Comparison of ENCODE assay signal across 8 mouse cellular contexts in genomic region chr7:109083113-109083812, GRCm38 (mm10). TPM values are rescaled to one million over a fixed set of nuclear protein-coding genes. Genes with fewer than 3 reads are reported as not detected.
DNase-seq lines count a peak whose midpoint lies in the region; ATAC-seq and TF ChIP-seq lines count a peak whose summit lies in the region.

Gene Ric3 (minus strand): TSS chr7:109083331.

- H3K27me3 ChIP-seq in E14TG2a.4 (ENCODE audit: insufficient read depth, low read length) = peaks cover 9% of the 10 kb centered on the region
- peaks cover 33% of the 10 kb centered on the region for H3K27me3 ChIP-seq in heart, embryonic 13.5 days (replicated peaks)
- peaks cover 18% of the 10 kb centered on the region for H3K27me3 ChIP-seq in kidney, embryonic 16.5 days (ENCODE audit: insufficient read depth, low read length)
- H3K27me3 ChIP-seq in limb, embryonic 13.5 days = peaks cover 36% of the 10 kb centered on the region

- H3K4me1 ChIP-seq in E14TG2a.4 (replicated peaks; ENCODE audit: low read depth, low read length) = peaks cover 11% of the 10 kb centered on the region
- no peaks in the 10 kb centered on the region for H3K4me1 ChIP-seq in embryonic fibroblast, embryonic 13.5 days (ENCODE audit: control insufficient read depth, insufficient read depth, low read length)
- peaks cover 6% of the 10 kb centered on the region; the same call in 1 of the 2 replicates for H3K4me1 ChIP-seq in heart, embryonic 13.5 days
- no peaks in the 10 kb centered on the region for H3K4me1 ChIP-seq in kidney, embryonic 16.5 days (ENCODE audit: insufficient read depth, low read length)
- H3K4me1 ChIP-seq in limb, embryonic 13.5 days = peaks cover 6% of the 10 kb centered on the region; the same call in 1 of the 2 replicates

- peak within 1 kb of the TSS; percentile 72 for H3K4me2 ChIP-seq in heart, embryonic 13.5 days
- peak within 1 kb of the TSS; percentile 58 for H3K4me2 ChIP-seq in kidney, embryonic 16.5 days (replicated peaks; ENCODE audit: low read depth, low read length)
- H3K4me2 ChIP-seq in limb, embryonic 13.5 days (replicated peaks) = peak within 1 kb of the TSS; percentile 73

- ATAC-seq in heart, embryonic 13.5 days (ENCODE audit: extremely low read depth, insufficient number of reproducible peaks, low FRiP score, low TSS enrichment) = no peak; the same call in 1 of the 2 replicates
- no peak for ATAC-seq in kidney, embryonic 16.5 days (ENCODE audit: low FRiP score, low TSS enrichment)
- ATAC-seq in limb, embryonic 13.5 days (ENCODE audit: low FRiP score, low read depth) = peak; percentile 48; the same call in 1 of the 2 replicates

- WGBS in heart, embryonic 13.5 days = 4% methylated on average over 50 of the region's 50 CpGs
- 4% methylated on average over 50 of the region's 50 CpGs for WGBS in kidney, embryonic 16.5 days
- 5% methylated on average over 49 of the region's 50 CpGs for WGBS in limb, embryonic 13.5 days

- no peak within 1 kb of the TSS for H3K27ac ChIP-seq in embryonic fibroblast, embryonic 13.5 days (ENCODE audit: insufficient read depth, low read length)
- H3K27ac ChIP-seq in heart, embryonic 13.5 days (replicated peaks) = no peak within 1 kb of the TSS
- H3K27ac ChIP-seq in kidney, embryonic 16.5 days (ENCODE audit: low read length) = no peak within 1 kb of the TSS
- no peak within 1 kb of the TSS for H3K27ac ChIP-seq in limb, embryonic 13.5 days

- no peaks in the 10 kb centered on the region for H3K9me3 ChIP-seq in E14TG2a.4 (ENCODE audit: low read length)
- H3K9me3 ChIP-seq in heart, embryonic 13.5 days = no peaks in the 10 kb centered on the region
- no peaks in the 10 kb centered on the region for H3K9me3 ChIP-seq in kidney, embryonic 16.5 days (ENCODE audit: low read length)
- no peaks in the 10 kb centered on the region for H3K9me3 ChIP-seq in limb, embryonic 13.5 days

- TF ChIP-seq POLR2A in embryonic fibroblast, embryonic 13.5 days (IDR thresholded peaks at IDR 0.05; ENCODE audit: low read depth, low read length) = no peak

- no peaks in the 10 kb centered on the region for H3K36me3 ChIP-seq in E14TG2a.4 (ENCODE audit: insufficient read depth, low read length)
- H3K36me3 ChIP-seq in heart, embryonic 13.5 days = no peaks in the 10 kb centered on the region
- no peaks in the 10 kb centered on the region for H3K36me3 ChIP-seq in kidney, embryonic 16.5 days (ENCODE audit: insufficient read depth, low read length)
- no peaks in the 10 kb centered on the region for H3K36me3 ChIP-seq in limb, embryonic 13.5 days

- no peak within 1 kb of the TSS for H3K9ac ChIP-seq in heart, embryonic 13.5 days
- no peak within 1 kb of the TSS for H3K9ac ChIP-seq in kidney, embryonic 16.5 days (replicated peaks; ENCODE audit: low read length)
- H3K9ac ChIP-seq in limb, embryonic 13.5 days = peak within 1 kb of the TSS; percentile 45; the same call in 1 of the 2 replicates

- H3K4me3 ChIP-seq in E14TG2a.4 (replicated peaks; ENCODE audit: low read length) = peak within 1 kb of the TSS; percentile 87
- H3K4me3 ChIP-seq in embryonic fibroblast, embryonic 13.5 days (ENCODE audit: insufficient read depth, low read length) = peak within 1 kb of the TSS; percentile 23
- H3K4me3 ChIP-seq in heart, embryonic 13.5 days = peak within 1 kb of the TSS; percentile 51
- peak within 1 kb of the TSS; percentile 46 for H3K4me3 ChIP-seq in kidney, embryonic 16.5 days (ENCODE audit: low read length)
- H3K4me3 ChIP-seq in limb, embryonic 13.5 days = peak within 1 kb of the TSS; percentile 57

- no peak for TF ChIP-seq CTCF in E14TG2a.4 (conservative IDR thresholded peaks at IDR 0.05; ENCODE audit: low read length)
- TF ChIP-seq CTCF in embryonic fibroblast, embryonic 13.5 days (IDR thresholded peaks at IDR 0.05; ENCODE audit: borderline replicate concordance, insufficient read depth, low read length) = no peak

- peak; percentile 96 for DNase-seq in brain, adult 2 months (ENCODE audit: low read depth, low spot score)
- peak; percentile 71 for DNase-seq in neural tube, embryonic 10.5 days (ENCODE audit: extremely low spot score, low spot score)
- DNase-seq in thymus, postnatal 25 days = peak; percentile 1

RNA-seq across cellular contexts. Expression of gene Ric3, which starts in this region (rescaled TPM):
- polyA plus RNA-seq in embryonic fibroblast, embryonic 13.5 days (2011; ENCODE audit: insufficient read length, low read depth, missing spikeins) = 0.93 and 1.0 TPM in 2 replicates
- polyA plus RNA-seq in heart, embryonic 13.5 days (2015; fragmentation: Nextera tagmentation; extraction: Ambion mirVana) = 0.75 and 0.82 TPM in 2 replicates
- polyA plus RNA-seq in kidney, embryonic 16.5 days (2015; fragmentation: Nextera tagmentation; extraction: Ambion mirVana) = 0.79 and 2.2 TPM in 2 replicates
- polyA plus RNA-seq in limb, embryonic 13.5 days (2015; fragmentation: Nextera tagmentation; extraction: Ambion mirVana) = 4.3 and 4.9 TPM in 2 replicates

Comparison
In these comparisons a context has a peak if more than half of its experiments do, and no peak if none do; other contexts are left out.
1. H3K4me3 ChIP-seq: peak in every context shown above with its lines; median percentile 87 in E14TG2a.4; 57 in limb, embryonic 13.5 days; 51 in heart, embryonic 13.5 days; 46 in kidney, embryonic 16.5 days; 23 in embryonic fibroblast, embryonic 13.5 days.
2. DNase-seq: peak in every context shown above with its lines; median percentile 96 in brain, adult 2 months; 71 in neural tube, embryonic 10.5 days; 1 in thymus, postnatal 25 days.